Mouse (Mus musculus) layer of hippocampus, adult 2 months (tissue): ENCODE data around the gene Popdc2. TPM values are rescaled to one million over a fixed set of nuclear protein-coding genes. Genes with fewer than 3 reads are reported as not detected.

Experiments
- DNase-seq, 2 experiments: peaks; one replicate each; pipeline ENCODE4 v3.0.0; 2022; ENCODE audit warnings: low spot score in 2 of 2
- H3K27ac ChIP-seq: fragments of 200-600 bp; 2 replicates; pipeline ENCODE4 v1.8.1; 2022
- H3K4me3 ChIP-seq: fragments of 200-600 bp; 2 replicates; pipeline ENCODE4 v1.8.1; 2022; ENCODE audit warnings: mild to moderate bottlenecking
- CTCF ChIP-seq: fragments of 200-600 bp; conservative IDR thresholded peaks from 2 replicates; pipeline ENCODE4 v1.8.1; 2022; ENCODE audit warnings: antibody characterized with exemption, mild to moderate bottlenecking, moderate library complexity
- total RNA-seq, 2 experiments: library from RNA; stranded (reverse); gene quantifications; 2 replicates each; pipeline ENCODE4 v1.2.3; 2021

The Popdc2 gene
- total RNA-seq, 2 experiments from 2014 or later = 0.44 to 0.49 TPM

DNA sequence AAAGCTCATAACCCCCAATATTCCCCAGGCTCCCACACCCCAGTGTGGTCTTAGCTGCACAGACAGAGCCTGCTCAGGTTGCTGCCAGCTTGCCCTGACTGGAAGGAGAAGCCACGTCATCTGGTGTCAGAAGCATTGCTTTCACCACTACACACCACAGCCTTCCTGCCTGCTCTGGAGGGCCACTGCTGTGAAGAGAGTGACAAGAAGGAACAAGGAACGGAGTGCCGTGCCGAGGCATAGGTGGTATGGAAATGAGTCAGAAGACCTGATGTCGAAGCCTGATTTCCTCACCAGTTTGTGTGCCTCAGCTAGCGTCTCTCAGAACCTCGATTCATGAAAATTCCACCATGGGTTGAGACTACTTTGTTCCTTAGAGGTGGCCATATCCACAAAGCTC lies 41.6 kb downstream of the Popdc2 start:
- Histone ChIP-seq H3K4me3 (no peak overlapping the region), H3K27ac (no peak overlapping the region)
- DNase-seq = no peak
- TF ChIP-seq CTCF = no peak

DNA sequence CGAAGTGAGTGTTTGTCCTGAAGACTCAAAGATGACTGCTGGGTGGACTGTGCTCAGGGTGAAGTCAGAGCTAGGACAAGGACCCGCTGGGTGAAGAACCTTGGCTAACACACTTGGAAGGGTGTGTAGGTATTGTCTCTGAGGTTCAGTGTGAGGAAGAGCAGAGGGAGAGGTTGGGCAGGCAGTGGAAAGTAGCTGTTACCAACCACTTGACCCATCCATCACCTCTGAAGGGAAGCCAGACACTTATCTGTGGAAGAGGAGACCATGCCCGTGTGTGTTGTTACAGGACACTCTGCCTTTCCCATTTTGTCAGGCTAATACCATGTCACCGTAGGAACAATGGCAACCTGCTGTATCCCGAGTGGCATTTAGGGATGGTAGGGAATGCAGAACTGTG lies 44.3 kb downstream of the Popdc2 start:
- DNase-seq = no peak
- H3K4me3 ChIP-seq = no peak overlapping the region
- H3K27ac ChIP-seq = no peak overlapping the region
- no peak for TF ChIP-seq CTCF

DNA sequence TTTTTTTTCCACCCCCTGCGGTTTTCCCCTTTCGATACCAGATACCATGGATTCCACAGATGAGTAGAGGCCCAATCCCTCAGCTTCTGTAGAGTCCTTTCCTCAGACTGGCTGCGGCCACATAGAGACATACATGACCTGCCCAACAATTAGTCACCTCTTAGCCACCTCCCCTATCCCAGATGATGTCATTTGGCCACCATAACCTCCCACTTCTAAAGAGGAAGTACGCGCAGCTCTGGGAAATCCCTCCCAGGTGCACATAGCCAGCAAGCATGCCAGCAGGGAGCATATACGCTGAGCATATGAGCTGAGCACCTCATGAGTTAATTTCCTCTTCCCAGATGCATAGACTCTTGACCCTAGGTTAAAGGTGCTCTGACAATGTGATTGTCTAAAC lies 44.7 kb downstream of the Popdc2 start:
- H3K27ac ChIP-seq = no peak overlapping the region
- H3K4me3 ChIP-seq = no peak overlapping the region
- no peak for TF ChIP-seq CTCF
- DNase-seq = no peak

GRCm38 (mm10) chr16:38407584-38407983 lies 45.6 kb downstream of the Popdc2 start:
- no peak for TF ChIP-seq CTCF
- DNase-seq = no peak
- no peak overlapping the region for H3K27ac ChIP-seq
- H3K4me3 ChIP-seq = no peak overlapping the region

DNA sequence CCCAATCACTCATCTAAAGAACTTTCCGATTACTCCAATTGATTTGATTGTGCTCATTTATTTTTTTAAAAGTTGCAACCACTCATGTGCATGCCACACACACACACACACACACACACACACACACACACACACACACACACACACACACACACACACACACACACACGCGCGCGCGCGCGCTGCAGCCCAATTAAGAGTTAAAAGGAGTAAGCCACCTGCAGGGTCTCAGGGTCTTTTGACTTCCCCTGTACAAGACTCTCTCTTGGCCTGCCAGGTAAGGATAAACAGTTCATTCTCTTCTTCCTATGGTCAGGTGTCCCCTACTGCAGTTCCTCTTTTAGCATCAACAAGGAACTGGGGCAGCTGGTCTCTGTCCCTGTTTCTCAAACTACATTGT lies 46.4 kb downstream of the Popdc2 start:
- H3K4me3 ChIP-seq = no peak overlapping the region
- no peak for DNase-seq
- TF ChIP-seq CTCF = no peak

DNA sequence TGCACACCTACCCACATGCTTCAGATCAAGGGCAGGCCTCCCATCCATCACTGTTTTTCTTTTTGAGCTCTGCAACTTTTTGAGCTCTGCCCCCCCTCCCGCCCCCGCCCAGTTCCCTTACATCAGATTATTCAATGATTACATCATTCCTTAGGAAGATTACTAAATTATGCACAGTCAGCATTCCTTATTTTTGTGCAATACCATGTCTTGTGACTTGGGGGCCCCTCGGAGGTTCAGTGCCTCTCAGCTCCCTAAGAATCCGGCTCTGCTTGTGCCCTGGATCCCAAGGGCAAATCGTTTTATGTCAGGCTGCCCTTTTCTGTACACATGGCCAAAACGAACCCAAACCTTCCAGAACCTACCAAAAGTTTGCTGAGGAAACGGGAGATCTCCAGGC lies 52.9 kb downstream of the Popdc2 start:
- no peak for TF ChIP-seq CTCF
- no peak overlapping the region for H3K4me3 ChIP-seq

More for the DNA sequence above, 46.4 kb downstream of the Popdc2 start:
- no peak overlapping the region for H3K27ac ChIP-seq

DNA sequence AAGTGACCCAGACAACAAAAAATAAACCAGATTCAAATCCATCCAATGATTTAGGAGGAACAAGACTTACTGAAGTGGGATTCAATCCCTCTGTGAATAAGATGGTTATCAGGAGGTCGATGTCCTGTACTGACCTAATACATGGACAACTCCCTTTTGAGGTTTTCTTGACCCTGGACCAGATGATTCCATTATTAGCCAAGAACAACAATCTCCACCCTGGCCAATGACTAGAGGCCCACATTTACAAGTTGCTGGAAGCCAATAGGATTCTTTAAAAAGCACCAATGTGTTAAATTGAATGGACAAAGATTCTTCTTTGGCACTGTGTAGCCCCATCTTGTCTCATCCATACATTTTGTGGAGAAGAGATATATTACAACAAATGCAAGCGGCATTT lies 63.4 kb downstream of the Popdc2 start:
- no peak for DNase-seq
- no peak for TF ChIP-seq CTCF
- Histone ChIP-seq H3K27ac (no peak overlapping the region), H3K4me3 (no peak overlapping the region)

More for the DNA sequence above, 52.9 kb downstream of the Popdc2 start:
- DNase-seq = no peak
- H3K27ac ChIP-seq = no peak overlapping the region

GRCm38 (mm10) chr16:38425799-38426198 lies 63.8 kb downstream of the Popdc2 start:
- Histone ChIP-seq H3K27ac (no peak overlapping the region), H3K4me3 (no peak overlapping the region)
- TF ChIP-seq CTCF = no peak
- DNase-seq = no peak

Other genes starting within 250 kb of the Popdc2 start
- gene Nr1i2, start 67.4 kb upstream of the Popdc2 start, total RNA-seq = not detected
- 1 to 10 TPM; 1.1 to 1.3 TPM for gene Maats1, start 20.1 kb upstream of the Popdc2 start, total RNA-seq
- 100 to 1,000 TPM; 123 to 126 TPM for gene Cox17, start 15.2 kb upstream of the Popdc2 start, total RNA-seq
- gene Gm21987, start 15.2 kb upstream of the Popdc2 start, total RNA-seq = not detected
- gene Pla1a, start 70.9 kb downstream of the Popdc2 start, total RNA-seq = under 1 TPM; 0.76 to 0.97 TPM
- 10 to 100 TPM; 55.4 to 55.5 TPM for gene Adprh, start 90.5 kb downstream of the Popdc2 start, total RNA-seq
- under 1 TPM; 0.15 to 0.69 TPM for gene Cd80, start 93.4 kb downstream of the Popdc2 start, total RNA-seq
- 10 to 100 TPM; 28.4 to 30.9 TPM for gene Timmdc1, start 160.5 kb downstream of the Popdc2 start, total RNA-seq
- 10 to 100 TPM; 49.3 to 52.3 TPM for gene Poglut1, start 188.0 kb downstream of the Popdc2 start, total RNA-seq
- gene Tmem39a, start 196.5 kb downstream of the Popdc2 start, total RNA-seq = 10 to 100 TPM; 20.4 to 23.2 TPM